Mouse (Mus musculus) heart, postnatal 25 days (tissue): Measurements from ENCODE around the gene 2010111I01Rik. TPM values are rescaled to one million over a fixed set of nuclear protein-coding genes. Genes with fewer than 3 reads are reported as not detected.
"Not testable (repeated sequence)": the region's sequence is repeated elsewhere in the genome, so short reads cannot be mapped to it uniquely, and the experiment has no call there.

Experiments
- DNase-seq: peaks from one replicate; pipeline ENCODE4 v3.0.0; 2022; ENCODE audit warnings: low spot score
- intact Hi-C: fragments of 180-260 bp; cut with DNase I; formaldehyde crosslinking; loops from one replicate; pipeline ENCODE4 v1.15.1; 2025
- total RNA-seq, 2 experiments: library from RNA; stranded (reverse); gene quantifications; 2 replicates each; pipeline ENCODE4 v1.2.3; 2021

Gene 2010111I01Rik
- total RNA-seq, 2 experiments from 2014 or later, result 109 to 112 TPM

- no peak for DNase-seq
- intact Hi-C loops, result no loop called here
These were observed 370.9 kb downstream of the 2010111I01Rik start for GRCm38 (mm10) chr13:63335421-63336134.

DNA sequence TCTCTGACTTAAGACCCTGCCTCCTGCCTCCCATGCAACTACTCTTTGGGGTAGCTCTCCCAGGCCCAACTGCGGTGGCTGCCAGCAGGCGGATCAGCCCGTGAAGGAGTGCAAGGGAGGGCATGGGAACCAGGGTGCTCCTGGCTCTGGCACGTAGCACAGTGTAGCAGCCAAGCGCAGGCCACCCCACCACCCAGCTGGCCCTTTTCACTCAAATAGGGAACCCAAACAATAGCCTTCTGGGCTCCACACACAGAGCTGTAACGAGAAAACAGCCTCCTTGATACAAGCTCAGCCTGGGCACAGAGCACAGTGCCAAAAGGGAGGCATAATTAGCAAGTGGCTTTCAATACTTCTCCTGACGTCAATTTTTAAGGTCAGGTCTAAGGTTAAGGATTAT lies 371.6 kb downstream of the 2010111I01Rik start:
- intact Hi-C loops, result no loop called here
- DNase-seq, result no peak

- no peak for DNase-seq
- intact Hi-C loops, result no loop called here
These were observed 372.7 kb downstream of the 2010111I01Rik start for GRCm38 (mm10) chr13:63337239-63337960.

DNA sequence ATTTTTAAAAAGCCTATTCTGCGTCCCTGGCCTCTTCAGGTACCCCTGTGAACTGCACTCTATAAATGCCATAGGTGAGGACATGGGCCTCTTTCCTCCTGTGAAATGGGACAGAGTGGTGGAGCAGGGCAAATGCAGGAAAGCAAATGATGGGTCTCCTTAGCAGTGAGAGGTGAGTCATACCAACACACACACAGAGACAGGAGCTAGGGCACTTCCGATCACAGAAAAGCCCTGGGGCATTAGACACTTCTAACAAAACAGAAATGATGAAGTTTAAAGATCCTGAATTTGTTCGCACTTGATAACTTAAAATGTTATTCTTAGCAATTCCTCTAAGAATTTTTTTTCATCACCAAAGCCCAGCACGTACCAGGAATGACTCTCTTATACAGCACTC lies 375.3 kb downstream of the 2010111I01Rik start:
- no peak for DNase-seq
- intact Hi-C loops, result no loop called here

GRCm38 (mm10) chr13:63342781-63343180 lies 378.1 kb downstream of the 2010111I01Rik start:
- DNase-seq, result no peak
- intact Hi-C loops, result no loop called here

DNA sequence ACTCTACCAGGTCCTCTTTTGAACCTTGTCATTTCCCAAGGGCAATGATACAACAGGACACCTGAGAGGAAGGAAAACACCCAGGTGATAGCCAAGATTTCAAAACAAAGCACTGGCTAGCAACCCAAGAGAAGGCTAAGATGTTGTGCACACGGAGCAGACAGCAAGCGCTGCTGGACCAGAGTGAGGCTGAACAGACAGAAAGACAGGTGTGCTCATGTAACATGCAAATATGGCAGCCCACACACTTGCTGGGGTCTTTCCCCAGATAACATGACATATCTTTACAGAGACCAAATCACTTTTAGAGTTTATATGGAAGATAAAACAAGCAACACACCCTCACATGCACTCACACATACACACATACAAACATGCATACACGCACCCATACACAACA lies 379.8 kb downstream of the 2010111I01Rik start:
- intact Hi-C loops, result no loop called here

DNA sequence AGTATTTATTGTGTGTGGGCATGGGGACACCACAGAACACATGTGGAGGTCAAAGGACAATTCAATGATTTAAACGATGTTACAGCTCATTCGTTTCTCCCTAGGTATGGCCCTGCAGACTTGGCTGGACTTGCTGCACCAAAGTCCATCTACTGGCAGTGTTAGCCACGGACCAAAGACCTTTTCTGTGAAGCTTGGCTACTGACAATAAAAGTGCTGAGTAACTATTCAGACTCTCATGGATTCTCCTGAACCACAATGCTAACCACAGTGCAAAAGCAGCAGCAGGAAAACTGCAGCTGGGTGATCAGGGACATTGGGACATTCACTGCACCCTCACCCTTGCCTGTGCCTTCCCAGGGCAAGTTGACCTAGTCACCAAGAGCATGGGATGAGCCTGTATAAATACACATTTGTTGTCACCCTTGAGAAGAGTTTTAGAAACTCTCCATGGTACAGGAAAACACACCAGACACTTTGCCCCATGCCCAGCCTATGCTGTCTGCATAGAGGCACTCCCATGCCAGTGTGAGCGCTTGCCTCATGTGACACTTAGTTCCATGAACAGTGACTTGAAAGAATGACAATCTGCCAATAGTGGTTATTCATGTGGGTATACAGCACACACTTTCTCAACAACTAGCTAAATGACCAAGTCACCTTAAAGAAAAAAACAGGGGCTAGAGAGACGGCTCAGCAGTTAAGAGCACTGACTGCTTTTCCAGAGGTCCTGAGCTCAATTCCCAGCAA lies 381.0 kb downstream of the 2010111I01Rik start:
- DNase-seq, result no peak
- intact Hi-C loops, result no loop called here

More for the DNA sequence above, 379.8 kb downstream of the 2010111I01Rik start:
- DNase-seq, result no peak

DNA sequence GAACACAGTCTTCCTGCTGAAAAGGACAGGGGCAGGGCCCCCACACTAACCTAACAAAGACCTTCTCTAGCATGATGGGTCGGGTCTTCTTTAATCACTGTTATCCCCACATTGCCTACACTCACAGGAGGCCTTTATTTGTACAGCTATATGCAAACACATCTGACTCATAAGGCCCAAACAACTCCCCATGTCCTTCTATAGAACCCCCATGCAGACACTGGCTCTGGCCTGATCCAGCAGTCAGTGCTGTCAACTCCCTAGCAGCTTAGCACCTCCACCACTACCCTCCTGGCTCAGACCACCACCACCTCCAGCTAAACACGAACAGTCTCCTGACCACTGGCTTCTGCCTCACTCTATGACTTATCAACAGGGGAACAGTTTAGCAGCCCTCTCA lies 382.9 kb downstream of the 2010111I01Rik start:
- DNase-seq, result no peak
- intact Hi-C loops, result no loop called here

GRCm38 (mm10) chr13:63350076-63350475 lies 385.4 kb downstream of the 2010111I01Rik start:
- intact Hi-C loops, result loop anchor here (10.0 kb wide), 1 partner anchor 885 kb away; the partner anchor contains the start of gene Gm49359
- DNase-seq, result no peak

- DNase-seq, result not testable (repeated sequence)
- intact Hi-C loops, result loop anchor here (10.0 kb wide), 1 partner anchor 889 kb away; the partner anchor contains the start of gene Gm49359
These were observed 388.6 kb downstream of the 2010111I01Rik start for GRCm38 (mm10) chr13:63353312-63353711.

DNA sequence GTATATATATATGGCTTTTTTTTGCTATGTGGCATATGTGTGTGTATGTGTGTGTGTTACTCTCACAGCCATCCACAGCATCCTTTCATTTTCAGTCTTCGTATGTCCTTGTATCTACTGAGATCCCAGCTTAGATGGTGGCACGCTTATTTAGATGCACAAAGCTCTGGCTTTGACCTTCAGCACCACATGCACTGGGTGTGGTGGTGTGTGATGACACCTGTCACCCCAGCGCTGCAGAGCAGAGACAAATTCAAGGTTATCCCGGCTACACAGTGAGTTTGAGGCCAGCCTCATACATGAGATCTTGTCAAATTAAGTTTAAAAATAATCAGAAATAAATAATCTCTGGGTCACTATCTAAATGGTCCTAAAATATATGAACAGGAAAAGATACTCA lies 391.4 kb downstream of the 2010111I01Rik start:
- intact Hi-C loops, result loop anchor here (1.0 to 10.0 kb wide), 2 partner anchors 437 to 891 kb away; partner anchors contain the start of gene Gm49359
- no peak for DNase-seq

DNA sequence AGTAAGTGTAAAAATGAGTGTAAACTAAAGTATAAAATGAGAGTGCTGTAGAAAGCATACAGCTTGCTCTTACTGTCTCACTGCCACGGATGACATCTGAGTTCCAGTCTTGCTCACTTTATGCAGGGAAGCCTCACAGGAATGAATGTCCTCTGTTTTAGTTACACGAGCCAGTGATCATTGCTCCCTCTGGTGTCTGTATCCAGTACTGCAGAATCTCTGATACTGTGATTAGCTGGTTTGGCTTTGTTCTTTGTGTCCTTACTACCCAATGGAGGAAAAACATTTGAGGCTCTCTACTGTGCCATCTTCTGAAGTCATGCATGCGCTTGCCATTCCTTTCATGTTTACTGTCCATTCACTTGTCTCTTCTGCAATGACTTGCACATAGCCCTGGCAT lies 391.9 kb downstream of the 2010111I01Rik start:
- no peak for DNase-seq
- intact Hi-C loops, result loop anchor here (1.0 to 10.0 kb wide), 2 partner anchors 437 to 892 kb away; partner anchors contain the start of gene Gm49359

GRCm38 (mm10) chr13:63359393-63359792 lies 394.7 kb downstream of the 2010111I01Rik start:
- intact Hi-C loops, result loop anchor here (10.0 kb wide), 1 partner anchor 895 kb away; the partner anchor contains the start of gene Gm49359
- no peak for DNase-seq

- DNase-seq, result no peak
- intact Hi-C loops, result loop anchor here (10.0 kb wide), 1 partner anchor 675 kb away; no protein-coding TSS in a partner anchor
These were observed 395.6 kb downstream of the 2010111I01Rik start for GRCm38 (mm10) chr13:63360111-63360885.

GRCm38 (mm10) chr13:63361755-63362154 lies 397.1 kb downstream of the 2010111I01Rik start:
- intact Hi-C loops, result loop anchor here (10.0 kb wide), 1 partner anchor 673 kb away; no protein-coding TSS in a partner anchor
- no peak for DNase-seq

- intact Hi-C loops, result loop anchor here (5.0 kb wide), 1 partner anchor 44 kb away; no protein-coding TSS in a partner anchor
- DNase-seq, result no peak
These were observed 408.9 kb downstream of the 2010111I01Rik start for GRCm38 (mm10) chr13:63373460-63374166.
